Mouse (Mus musculus) liver, postnatal 0 days (tissue): Measurements from ENCODE around the gene Txndc11. TPM values are rescaled to one million over a fixed set of nuclear protein-coding genes. Genes with fewer than 3 reads are reported as not detected.
A peak's percentile ranks its signal among the peaks of the same experiment; 100 is the strongest.

ENCODE experiments used
- ATAC-seq: fragments of 200-750 bp; cut with Nextera tagmentation; 2 replicates; pipeline ENCODE4 v1.8.0; 2017; ENCODE audit warnings: mild to moderate bottlenecking, moderate library complexity
- DNase-seq: peaks from one replicate; pipeline ENCODE4 v3.0.0-alpha.2; 2016
- H3K27ac ChIP-seq: fragments of 300-500 bp; sonication (generic); 2 replicates; pipeline ENCODE4 v1.5.1; 2014; ENCODE audit warnings: antibody characterized with exemption, moderate library complexity, mild to moderate bottlenecking, low read depth
- H3K27me3 ChIP-seq: fragments of 300-500 bp; sonication (generic); 2 replicates; pipeline ENCODE4 v1.6.1; 2014; ENCODE audit warnings: low read length, control low read depth, mixed read lengths; ENCODE audit not compliant: insufficient read depth
- H3K36me3 ChIP-seq: fragments of 300-500 bp; sonication (generic); replicated peaks from 2 replicates; pipeline ENCODE4 v1.6.1; 2014; ENCODE audit warnings: mild to moderate bottlenecking, control low read depth, low read length, moderate library complexity, mixed read lengths; ENCODE audit not compliant: insufficient read depth
- H3K4me1 ChIP-seq: fragments of 300-500 bp; sonication (generic); 2 replicates; pipeline ENCODE4 v1.6.1; 2014; ENCODE audit warnings: antibody characterized with exemption, mild to moderate bottlenecking, control low read depth; ENCODE audit not compliant: insufficient read depth
- H3K4me2 ChIP-seq: fragments of 300-500 bp; sonication (generic); 2 replicates; pipeline ENCODE4 v1.6.1; 2014; ENCODE audit warnings: low read depth, mild to moderate bottlenecking, low read length, moderate library complexity, mixed read lengths
- H3K4me3 ChIP-seq: fragments of 300-500 bp; sonication (generic); 2 replicates; pipeline ENCODE4 v1.5.1; 2014; ENCODE audit warnings: low read depth, low read length
- H3K9ac ChIP-seq: fragments of 300-500 bp; sonication (generic); replicated peaks from 2 replicates; pipeline ENCODE4 v1.6.1; 2014; ENCODE audit warnings: mild to moderate bottlenecking, moderate library complexity
- H3K9me3 ChIP-seq: fragments of 300-500 bp; sonication (generic); 2 replicates; pipeline ENCODE4 v1.6.1; 2016; ENCODE audit warnings: mild to moderate bottlenecking, control low read depth, low read length, mixed read lengths
- CTCF ChIP-seq: sonication (generic); IDR thresholded peaks from 2 replicates; pipeline ENCODE4 v1.5.1; 2016; ENCODE audit warnings: antibody characterized with exemption, low read depth
- EP300 ChIP-seq: IDR thresholded peaks from 2 replicates; pipeline ENCODE4 v1.6.1; 2016; ENCODE audit warnings: antibody characterized with exemption, low read depth, mild to moderate bottlenecking
- WGBS: fragments of 180-500 bp; shearing (Covaris S2); extraction: QIAGEN DNeasy Blood & Tissue Kit; methylation state at CpG from one replicate; pipeline ENCODE4 v1.1.7; 2014; ENCODE audit not compliant: insufficient replicate concordance; 5-methylcytosine and 5-hydroxymethylcytosine counted together
- polyA plus RNA-seq: library from polyadenylated mRNA; unstranded; fragments of >200 nt; fragmentation: Nextera tagmentation; extraction: Ambion mirVana; gene quantifications from 2 replicates; pipeline ENCODE4 v1.2.1, GENCODE M21; 2015

The Txndc11 gene
- polyA plus RNA-seq, 1 experiment from 2014 or later, result 17.9 TPM

DNA sequence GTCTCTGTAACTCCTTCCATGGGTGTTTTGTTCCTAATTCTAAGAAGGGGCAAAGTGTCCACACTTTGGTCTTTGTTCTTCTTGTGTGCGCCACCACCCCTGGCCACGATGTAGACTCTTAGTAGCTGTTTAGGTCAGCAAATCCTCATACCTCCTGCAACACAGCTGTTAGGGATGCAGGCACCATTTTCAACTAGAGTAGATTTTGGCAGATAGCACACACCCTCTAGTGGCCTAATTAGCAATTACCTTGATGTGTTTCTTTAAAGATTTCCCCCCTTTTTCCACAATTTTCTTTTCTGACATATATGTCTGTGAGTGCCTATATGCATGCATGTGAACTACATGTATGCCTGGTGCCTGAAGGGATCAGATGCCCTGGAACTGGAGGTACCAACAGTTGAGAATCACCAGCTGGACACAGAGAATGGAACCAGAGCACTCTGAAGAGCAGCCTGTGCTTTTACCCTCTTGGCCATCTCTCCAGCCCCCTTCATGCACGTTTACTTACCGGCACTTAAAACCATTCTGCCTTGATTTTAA lies 25.2 kb downstream of the Txndc11 start:
- no peak overlapping the region for H3K27ac ChIP-seq
- no peak overlapping the region for H3K4me2 ChIP-seq
- peaks cover 20% of the 10 kb centered on the region; the same call in 1 of the 2 replicates for H3K36me3 ChIP-seq
- TF ChIP-seq CTCF (peak; percentile 75), EP300 (no peak)
- H3K27me3 ChIP-seq, result no peaks in the 10 kb centered on the region
- DNase-seq, result no peak
- ATAC-seq, result no peak
- H3K9me3 ChIP-seq, result no peaks in the 10 kb centered on the region
- WGBS, result 60% methylated on average over 4 of the region's 4 CpGs
- no peaks in the 10 kb centered on the region for H3K4me1 ChIP-seq
- H3K9ac ChIP-seq, result no peak overlapping the region
- no peak overlapping the region for H3K4me3 ChIP-seq

DNA sequence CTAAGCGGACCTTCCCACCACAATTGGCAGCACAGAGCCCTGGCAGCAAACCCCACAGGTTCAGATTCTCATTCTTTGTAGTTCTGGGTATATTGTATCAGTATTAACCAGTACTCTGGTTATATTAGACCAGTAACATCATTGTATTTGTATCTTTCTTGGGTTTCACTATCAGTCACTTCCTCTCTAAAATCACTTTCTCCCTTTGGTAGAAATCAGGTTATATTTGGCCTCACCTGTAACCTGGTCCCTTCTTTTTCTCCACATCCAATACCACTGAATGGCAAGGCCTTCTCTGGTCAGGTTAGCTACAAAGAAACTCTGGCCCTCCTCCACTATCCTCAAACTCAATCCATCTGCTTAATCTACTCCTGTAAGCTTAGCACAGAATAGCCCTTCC lies 29.5 kb downstream of the Txndc11 start:
- Histone ChIP-seq H3K4me3 (no peak overlapping the region), H3K9me3 (no peaks in the 10 kb centered on the region), H3K27ac (no peak overlapping the region), H3K9ac (no peak overlapping the region), H3K36me3 (peaks cover 32% of the 10 kb centered on the region), H3K27me3 (no peaks in the 10 kb centered on the region), H3K4me2 (no peak overlapping the region), H3K4me1 (no peaks in the 10 kb centered on the region)
- ATAC-seq, result no peak
- TF ChIP-seq CTCF (no peak), EP300 (no peak)
- DNase-seq, result no peak
- WGBS, result 83% methylated on average over 1 of the region's 1 CpGs

DNA sequence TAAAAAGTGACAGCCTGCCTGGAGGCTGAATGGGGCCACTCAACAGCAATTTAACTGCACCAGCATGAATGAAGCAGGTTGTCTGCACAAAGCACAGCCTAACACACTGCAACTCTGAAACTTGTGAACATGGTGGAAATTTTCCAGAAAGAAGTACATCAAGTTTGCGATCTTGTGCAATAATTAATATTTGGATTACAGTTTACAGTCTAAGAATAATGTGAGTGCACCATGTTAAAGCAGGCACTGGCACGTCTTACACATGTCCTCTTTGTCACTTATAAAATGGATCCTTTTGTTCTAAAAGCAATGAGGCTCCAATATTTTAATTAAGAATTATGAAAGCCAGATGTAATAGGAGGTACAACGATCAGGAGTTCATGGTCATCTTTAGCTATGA lies 37.1 kb downstream of the Txndc11 start:
- 82% methylated on average over 3 of the region's 3 CpGs for WGBS
- H3K27ac ChIP-seq, result no peak overlapping the region

DNA sequence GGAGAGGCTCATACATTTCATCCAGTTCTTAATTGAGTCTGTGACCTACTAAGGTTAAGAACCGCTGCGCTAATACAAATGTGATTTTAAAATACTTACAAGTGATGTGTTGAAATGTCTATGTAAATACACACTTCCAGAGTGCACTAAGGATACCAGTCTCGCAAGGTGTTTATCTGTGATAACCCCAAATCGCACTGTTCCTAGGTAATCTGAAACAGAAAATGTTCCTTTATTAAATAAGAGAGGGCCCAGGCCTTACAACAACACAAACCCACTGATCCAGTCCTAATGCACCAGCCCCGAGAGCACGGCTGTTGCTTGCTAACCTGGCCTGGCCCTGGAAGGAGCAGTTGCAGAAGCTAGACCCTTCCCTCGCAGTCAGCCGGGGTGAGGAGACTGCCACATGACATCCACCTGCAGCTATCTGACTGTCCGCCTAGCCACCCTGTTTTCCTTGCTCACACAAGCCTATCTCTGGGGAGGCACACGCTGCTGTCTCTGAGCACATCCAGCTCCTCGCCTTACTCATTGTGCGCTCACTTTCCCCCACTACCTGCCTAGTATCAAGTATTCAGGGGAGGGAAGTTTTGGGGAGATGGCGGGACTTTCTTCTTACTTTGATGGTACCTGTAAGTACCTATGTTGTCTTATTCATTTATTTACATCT lies 40.6 kb downstream of the Txndc11 start:
- H3K4me3 ChIP-seq, result no peak overlapping the region
- H3K27me3 ChIP-seq, result no peaks in the 10 kb centered on the region
- peaks cover 48% of the 10 kb centered on the region for H3K36me3 ChIP-seq
- TF ChIP-seq EP300 (no peak), CTCF (no peak)
- no peak overlapping the region for H3K4me2 ChIP-seq
- no peak for DNase-seq
- H3K9ac ChIP-seq, result no peak overlapping the region
- ATAC-seq, result peak; percentile 23; the same call in 1 of the 2 replicates
- H3K27ac ChIP-seq, result no peak overlapping the region
- no peaks in the 10 kb centered on the region for H3K9me3 ChIP-seq
- 73% methylated on average over 13 of the region's 13 CpGs for WGBS
- H3K4me1 ChIP-seq, result peaks cover 3% of the 10 kb centered on the region; the same call in 1 of the 2 replicates

More for the DNA sequence above, 37.1 kb downstream of the Txndc11 start:
- Histone ChIP-seq H3K4me2 (no peak overlapping the region), H3K27me3 (no peaks in the 10 kb centered on the region), H3K4me1 (peaks cover 3% of the 10 kb centered on the region; the same call in 1 of the 2 replicates), H3K4me3 (no peak overlapping the region), H3K36me3 (peaks cover 39% of the 10 kb centered on the region), H3K9me3 (no peaks in the 10 kb centered on the region), H3K9ac (no peak overlapping the region)
- TF ChIP-seq CTCF (no peak), EP300 (no peak)
- no peak for DNase-seq
- ATAC-seq, result no peak

DNA sequence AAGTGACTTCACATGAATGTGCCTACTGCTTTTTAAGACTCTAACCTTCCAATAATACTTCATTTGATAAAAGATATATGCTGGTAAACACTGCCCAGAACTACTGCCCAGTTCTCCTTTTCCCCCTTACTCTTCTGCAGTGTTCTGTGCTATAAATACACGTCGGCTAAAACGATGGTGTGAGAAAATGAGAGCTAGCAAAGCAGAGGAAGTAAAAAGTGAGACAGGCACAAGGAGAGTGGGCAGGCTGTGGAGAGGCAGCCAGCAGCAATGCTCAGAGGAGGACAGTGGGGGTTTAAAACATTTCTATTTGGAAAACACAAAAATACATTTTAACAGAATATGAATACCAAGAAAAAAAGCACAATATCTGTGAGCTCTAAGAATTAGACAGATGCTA lies 41.9 kb downstream of the Txndc11 start:
- Histone ChIP-seq H3K9ac (no peak overlapping the region), H3K4me1 (peaks cover 3% of the 10 kb centered on the region; the same call in 1 of the 2 replicates), H3K36me3 (peaks cover 58% of the 10 kb centered on the region), H3K4me3 (no peak overlapping the region), H3K9me3 (no peaks in the 10 kb centered on the region), H3K27me3 (no peaks in the 10 kb centered on the region), H3K4me2 (no peak overlapping the region), H3K27ac (no peak overlapping the region)
- TF ChIP-seq CTCF, result no peak
- TF ChIP-seq EP300, result no peak
- DNase-seq (no peak), ATAC-seq (no peak)
- 41% methylated on average over 3 of the region's 3 CpGs for WGBS

DNA sequence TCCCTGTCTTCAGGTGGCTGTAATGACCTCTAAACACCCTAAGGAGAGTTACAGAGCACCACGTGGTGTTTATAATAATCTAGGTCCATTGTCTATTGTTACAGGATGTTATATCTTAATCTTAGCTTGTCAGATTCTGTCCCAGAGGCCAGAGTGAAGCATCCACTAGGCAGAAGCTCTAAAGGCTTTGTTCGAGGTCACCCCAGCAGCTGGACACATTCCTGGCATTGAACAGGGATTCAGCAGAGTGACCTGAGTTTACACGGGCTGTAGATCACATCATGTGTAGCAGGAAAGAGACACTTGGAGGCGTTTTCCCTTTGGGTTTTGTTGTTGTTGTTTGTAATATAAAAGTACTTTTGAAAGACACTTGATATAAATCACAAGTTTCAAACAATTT lies 42.4 kb downstream of the Txndc11 start:
- TF ChIP-seq EP300 (no peak), CTCF (no peak)
- peaks cover 3% of the 10 kb centered on the region; the same call in 1 of the 2 replicates for H3K4me1 ChIP-seq
- H3K27ac ChIP-seq, result peak overlapping the region; percentile 53; the same call in 1 of the 2 replicates
- ATAC-seq (no peak), DNase-seq (no peak)
- H3K9ac ChIP-seq, result no peak overlapping the region
- H3K4me3 ChIP-seq, result no peak overlapping the region
- peaks cover 62% of the 10 kb centered on the region for H3K36me3 ChIP-seq
- H3K27me3 ChIP-seq, result no peaks in the 10 kb centered on the region
- 58% methylated on average over 4 of the region's 4 CpGs for WGBS
- H3K9me3 ChIP-seq, result no peaks in the 10 kb centered on the region
- H3K4me2 ChIP-seq, result no peak overlapping the region
